Mouse (Mus musculus) heart, postnatal 0 days (tissue): ENCODE results near the gene Gzme. TPM values are rescaled to one million over a fixed set of nuclear protein-coding genes. Genes with fewer than 3 reads are reported as not detected.
A peak's percentile ranks its signal among the peaks of the same experiment; 100 is the strongest.
"Not testable (repeated sequence)": the region's sequence is repeated elsewhere in the genome, so short reads cannot be mapped to it uniquely, and the experiment has no call there.

ENCODE experiments used
- ATAC-seq: fragments of 200-750 bp; cut with Nextera tagmentation; 2 replicates; pipeline ENCODE4 v1.8.0; 2017; ENCODE audit warnings: low read depth, moderate number of reproducible peaks, moderate library complexity; ENCODE audit not compliant: insufficient read depth
- DNase-seq: peaks from one replicate; pipeline ENCODE4 v3.0.0-alpha.2; 2016; ENCODE audit warnings: low spot score
- H3K27ac ChIP-seq: fragments of 300-500 bp; sonication (generic); 2 replicates; pipeline ENCODE4 v1.5.1; 2014; ENCODE audit warnings: low read depth, mild to moderate bottlenecking
- H3K27me3 ChIP-seq: fragments of 300-500 bp; sonication (generic); 2 replicates; pipeline ENCODE4 v1.6.1; 2014; ENCODE audit warnings: low read length, mixed read lengths; ENCODE audit not compliant: control insufficient read depth, insufficient read depth
- H3K36me3 ChIP-seq: fragments of 300-500 bp; sonication (generic); replicated peaks from 2 replicates; pipeline ENCODE4 v1.6.1; 2014; ENCODE audit warnings: low read length, mixed read lengths; ENCODE audit not compliant: control insufficient read depth, insufficient read depth
- H3K4me1 ChIP-seq: fragments of 300-500 bp; sonication (generic); 2 replicates; pipeline ENCODE4 v1.6.1; 2014; ENCODE audit warnings: antibody characterized with exemption; ENCODE audit not compliant: control insufficient read depth, insufficient read depth
- H3K4me2 ChIP-seq: fragments of 300-500 bp; sonication (generic); 2 replicates; pipeline ENCODE4 v1.6.1; 2014; ENCODE audit warnings: low read depth, mild to moderate bottlenecking, low read length, moderate library complexity
- H3K4me3 ChIP-seq: fragments of 300-500 bp; sonication (generic); 2 replicates; pipeline ENCODE4 v1.5.1; 2014; ENCODE audit warnings: low read depth, low read length
- H3K9ac ChIP-seq: fragments of 300-500 bp; sonication (generic); replicated peaks from 2 replicates; pipeline ENCODE4 v1.6.1; 2014; ENCODE audit warnings: low read depth, low read length, mixed read lengths
- H3K9me3 ChIP-seq: fragments of 300-500 bp; sonication (generic); replicated peaks from 2 replicates; pipeline ENCODE4 v1.6.1; 2016; ENCODE audit warnings: low read length; ENCODE audit not compliant: control insufficient read depth
- CTCF ChIP-seq: IDR thresholded peaks from 2 replicates; pipeline ENCODE4 v1.5.1; 2016; ENCODE audit warnings: antibody characterized with exemption, control low read depth, low read depth
- EP300 ChIP-seq: IDR thresholded peaks from 2 replicates; pipeline ENCODE4 v1.6.1; 2016; ENCODE audit warnings: antibody characterized with exemption, low read depth
- WGBS: fragments of 180-500 bp; shearing (Covaris S2); extraction: QIAGEN DNeasy Blood & Tissue Kit; methylation state at CpG from one replicate; pipeline ENCODE4 v1.1.7; 2014; 5-methylcytosine and 5-hydroxymethylcytosine counted together
- polyA plus RNA-seq: library from polyadenylated mRNA; unstranded; fragments of >200 nt; fragmentation: Nextera tagmentation; extraction: Ambion mirVana; gene quantifications from 2 replicates; pipeline ENCODE4 v1.2.1, GENCODE M21; 2015
- total RNA-seq: library from RNA; depleted of rRNA; stranded (reverse); fragments of >200 nt; gene quantifications from 2 replicates; pipeline ENCODE4 v1.2.3, GENCODE M21; 2014; ENCODE audit warnings: low replicate concordance

Gzme gene
- total and polyA plus RNA-seq, 2 experiments from 2014 or later, result not detected

GRCm38 (mm10) chr14:56128341-56128740, 7.9 kb upstream of the Gzme start:
- Histone ChIP-seq H3K36me3 (no peaks in the 10 kb centered on the region), H3K4me2 (no peak overlapping the region), H3K9ac (no peak overlapping the region), H3K4me3 (no peak overlapping the region), H3K27me3 (no peaks in the 10 kb centered on the region), H3K9me3 (no peaks in the 10 kb centered on the region), H3K27ac (no peak overlapping the region), H3K4me1 (no peaks in the 10 kb centered on the region)
- ATAC-seq (no peak), DNase-seq (no peak)
- TF ChIP-seq EP300 (no peak), CTCF (peak; percentile 17; the same call in 1 of the 2 replicates)
- 41% methylated on average over 3 of the region's 3 CpGs for WGBS

- ATAC-seq (no peak), DNase-seq (no peak)
- Histone ChIP-seq H3K9ac (no peak overlapping the region), H3K4me1 (no peaks in the 10 kb centered on the region), H3K36me3 (no peaks in the 10 kb centered on the region), H3K4me2 (no peak overlapping the region), H3K4me3 (no peak overlapping the region), H3K27me3 (no peaks in the 10 kb centered on the region), H3K27ac (no peak overlapping the region), H3K9me3 (no peaks in the 10 kb centered on the region)
- no peak for TF ChIP-seq CTCF
- TF ChIP-seq EP300, result no peak
- WGBS, result 81% methylated on average over 3 of the region's 3 CpGs
Observed at GRCm38 (mm10) chr14:56123516-56123915, 3.1 kb upstream of the Gzme start.

GRCm38 (mm10) chr14:56115531-56116310, 4.7 kb downstream of the Gzme start:
- H3K4me1 ChIP-seq, H3K9ac ChIP-seq, H3K9me3 ChIP-seq, H3K27ac ChIP-seq, ATAC-seq, H3K4me3 ChIP-seq, H3K36me3 ChIP-seq, H3K27me3 ChIP-seq, H3K4me2 ChIP-seq, DNase-seq: not testable (repeated sequence)
- WGBS, result 83% methylated on average over 33 of the region's 33 CpGs

GRCm38 (mm10) chr14:56105447-56106180, 14.8 kb downstream of the Gzme start:
- Histone ChIP-seq H3K36me3 (no peaks in the 10 kb centered on the region), H3K4me1 (no peaks in the 10 kb centered on the region), H3K9ac (no peak overlapping the region), H3K9me3 (no peaks in the 10 kb centered on the region), H3K27me3 (no peaks in the 10 kb centered on the region), H3K4me3 (no peak overlapping the region), H3K4me2 (no peak overlapping the region), H3K27ac (no peak overlapping the region)
- DNase-seq (no peak), ATAC-seq (no peak)
- 67% methylated on average over 13 of the region's 13 CpGs for WGBS
- TF ChIP-seq EP300 (no peak), CTCF (no peak)

GRCm38 (mm10) chr14:56105016-56105415, 15.4 kb downstream of the Gzme start:
- H3K4me1 ChIP-seq, result no peaks in the 10 kb centered on the region
- H3K36me3 ChIP-seq, result no peaks in the 10 kb centered on the region
- no peak overlapping the region for H3K9ac ChIP-seq
- no peak for DNase-seq
- no peak overlapping the region for H3K27ac ChIP-seq
- no peaks in the 10 kb centered on the region for H3K9me3 ChIP-seq
- no peak overlapping the region for H3K4me3 ChIP-seq
- WGBS, result 67% methylated on average over 5 of the region's 5 CpGs
- no peak for ATAC-seq
- no peak overlapping the region for H3K4me2 ChIP-seq
- H3K27me3 ChIP-seq, result no peaks in the 10 kb centered on the region
- TF ChIP-seq EP300 (no peak), CTCF (no peak)
